ENCODE assay signal across 30 mouse cellular contexts in genomic region chr5:121122036-121122435, GRCm38 (mm10).
A peak's percentile ranks its signal among the peaks of the same experiment; 100 is the strongest.
DNase-seq lines count a peak whose midpoint lies in the region; ATAC-seq and TF ChIP-seq lines count a peak whose summit lies in the region.
"Had no signal": no experiment of that assay in that cellular context is flagged by ENCODE, and none has a peak within 500 bp of the region (broad histone marks: within the 10 kb centered on the region; RNA-seq: fewer than 3 reads in every experiment).

No protein-coding gene starts in this region.

- H3K4me3 ChIP-seq in hindbrain, postnatal 0 days (ENCODE audit: low read length) = no peak overlapping the region
- no peak overlapping the region for H3K4me3 ChIP-seq in hindbrain, embryonic 10.5 days
- no peak overlapping the region for H3K4me3 ChIP-seq in midbrain, postnatal 0 days (ENCODE audit: low read depth, low read length)
- no peak overlapping the region for H3K4me3 ChIP-seq in midbrain, embryonic 15.5 days
- H3K4me3 ChIP-seq in macrophage (ENCODE audit: inconsistent target) = no peak overlapping the region
- no peak overlapping the region for H3K4me3 ChIP-seq in heart, embryonic 12.5 days
- H3K4me3 ChIP-seq: gastrocnemius, adult 2 months; heart, embryonic 10.5 days; hindbrain, embryonic 13.5 days; left cerebral cortex, adult 2 months; limb, embryonic 12.5 days; liver, embryonic 13.5 days; midbrain, embryonic 12.5 days; neural tube, embryonic 15.5 days had no signal

- H3K4me1 ChIP-seq in hindbrain, postnatal 0 days (ENCODE audit: insufficient read depth, low read length) = no peaks in the 10 kb centered on the region; the same call in 1 of the 2 replicates
- peaks cover 4% of the 10 kb centered on the region; the same call in 1 of the 2 replicates for H3K4me1 ChIP-seq in hindbrain, embryonic 10.5 days (replicated peaks)
- peaks cover 2% of the 10 kb centered on the region; the same call in 1 of the 2 replicates for H3K4me1 ChIP-seq in midbrain, postnatal 0 days (ENCODE audit: insufficient read depth, low read length)
- H3K4me1 ChIP-seq in midbrain, embryonic 15.5 days = peaks cover 19% of the 10 kb centered on the region
- 0 out of 2 replicates have a peak, but pooled peaks cover 3% of the 10 kb centered on the region for H3K4me1 ChIP-seq in heart, embryonic 12.5 days (replicated peaks)
- H3K4me1 ChIP-seq: liver, embryonic 13.5 days had no signal

- H3K27me3 ChIP-seq in hindbrain, postnatal 0 days (ENCODE audit: insufficient read depth, low read length) = no peaks in the 10 kb centered on the region
- no peaks in the 10 kb centered on the region for H3K27me3 ChIP-seq in hindbrain, embryonic 10.5 days (ENCODE audit: insufficient read depth, poor library complexity, severe bottlenecking)
- H3K27me3 ChIP-seq in midbrain, postnatal 0 days (ENCODE audit: insufficient read depth, low read length) = no peaks in the 10 kb centered on the region
- H3K27me3 ChIP-seq in midbrain, embryonic 15.5 days (replicated peaks) = no peaks in the 10 kb centered on the region
- H3K27me3 ChIP-seq in heart, embryonic 12.5 days (replicated peaks) = no peaks in the 10 kb centered on the region
- H3K27me3 ChIP-seq: hindbrain, embryonic 13.5 days; limb, embryonic 12.5 days; liver, embryonic 13.5 days; midbrain, embryonic 12.5 days; neural tube, embryonic 15.5 days; Patski had no signal

- H3K79me2 ChIP-seq in macrophage (ENCODE audit: inconsistent target) = no peaks in the 10 kb centered on the region

- 95% methylated on average over 3 of the region's 3 CpGs for WGBS in hindbrain, postnatal 0 days
- 91% methylated on average over 3 of the region's 3 CpGs for WGBS in hindbrain, embryonic 10.5 days
- 93% methylated on average over 3 of the region's 3 CpGs for WGBS in midbrain, postnatal 0 days
- WGBS in midbrain, embryonic 15.5 days = 94% methylated on average over 3 of the region's 3 CpGs
- 21% methylated on average over 3 of the region's 3 CpGs for WGBS in macrophage (ENCODE audit: missing documents)
- 90% methylated on average over 3 of the region's 3 CpGs for WGBS in heart, embryonic 12.5 days

- no peak overlapping the region for H3K27ac ChIP-seq in hindbrain, postnatal 0 days
- H3K27ac ChIP-seq in hindbrain, embryonic 10.5 days = no peak overlapping the region
- no peak overlapping the region for H3K27ac ChIP-seq in midbrain, postnatal 0 days (ENCODE audit: low read depth, low read length)
- H3K27ac ChIP-seq in midbrain, embryonic 15.5 days = no peak overlapping the region
- H3K27ac ChIP-seq in macrophage = peak overlapping the region; percentile 54
- H3K27ac ChIP-seq in heart, embryonic 12.5 days (ENCODE audit: poor library complexity, severe bottlenecking) = no peak overlapping the region
- H3K27ac ChIP-seq: gastrocnemius, adult 2 months; heart, embryonic 10.5 days; hindbrain, embryonic 13.5 days; left cerebral cortex, adult 2 months; limb, embryonic 12.5 days; liver, embryonic 13.5 days; midbrain, embryonic 12.5 days; neural tube, embryonic 15.5 days had no signal

- no peak overlapping the region for H3K4me2 ChIP-seq in hindbrain, postnatal 0 days (ENCODE audit: low read depth, low read length)
- H3K4me2 ChIP-seq in midbrain, postnatal 0 days (ENCODE audit: low read depth, low read length, poor library complexity, severe bottlenecking) = no peak overlapping the region
- no peak overlapping the region for H3K4me2 ChIP-seq in midbrain, embryonic 15.5 days
- no peak overlapping the region for H3K4me2 ChIP-seq in heart, embryonic 12.5 days
- H3K4me2 ChIP-seq: hindbrain, embryonic 13.5 days; limb, embryonic 12.5 days; liver, embryonic 13.5 days; midbrain, embryonic 12.5 days; neural tube, embryonic 15.5 days had no signal

- no peaks in the 10 kb centered on the region for H3K9me3 ChIP-seq in hindbrain, postnatal 0 days (ENCODE audit: low read length)
- H3K9me3 ChIP-seq in hindbrain, embryonic 10.5 days = no peaks in the 10 kb centered on the region
- H3K9me3 ChIP-seq in midbrain, postnatal 0 days (ENCODE audit: low read length) = no peaks in the 10 kb centered on the region
- no peaks in the 10 kb centered on the region for H3K9me3 ChIP-seq in midbrain, embryonic 15.5 days
- 0 out of 2 replicates have a peak, but pooled peaks cover 4% of the 10 kb centered on the region for H3K9me3 ChIP-seq in heart, embryonic 12.5 days (replicated peaks)
- H3K9me3 ChIP-seq: heart, embryonic 10.5 days; hindbrain, embryonic 13.5 days; limb, embryonic 12.5 days; liver, embryonic 13.5 days; midbrain, embryonic 12.5 days; neural tube, embryonic 15.5 days had no signal

- no peak overlapping the region for H3K9ac ChIP-seq in hindbrain, postnatal 0 days (replicated peaks; ENCODE audit: low read length)
- H3K9ac ChIP-seq in midbrain, postnatal 0 days (replicated peaks; ENCODE audit: low read length, poor library complexity, severe bottlenecking) = no peak overlapping the region
- no peak overlapping the region for H3K9ac ChIP-seq in midbrain, embryonic 15.5 days
- H3K9ac ChIP-seq in heart, embryonic 12.5 days = no peak overlapping the region
- H3K9ac ChIP-seq: hindbrain, embryonic 13.5 days; limb, embryonic 12.5 days; liver, embryonic 13.5 days; midbrain, embryonic 12.5 days; neural tube, embryonic 15.5 days had no signal

- TF ChIP-seq CTCF in hindbrain, postnatal 0 days (IDR thresholded peaks at IDR 0.05; ENCODE audit: low read depth) = peak; percentile 10; the same call in 1 of the 2 replicates
- TF ChIP-seq CTCF in midbrain, postnatal 0 days (IDR thresholded peaks at IDR 0.05) = peak; percentile 6; the same call in 1 of the 2 replicates

- DNase-seq in hindbrain, postnatal 0 days (ENCODE audit: low spot score) = no peak
- DNase-seq in hindbrain, embryonic 10.5 days (ENCODE audit: low spot score) = no peak
- no peak for DNase-seq in midbrain, postnatal 0 days (ENCODE audit: low spot score)
- no peak for DNase-seq in gastrocnemius, adult 18-20 months (ENCODE audit: low spot score)
- no peak for DNase-seq in lung, adult 18-20 months
- DNase-seq: adrenal gland, postnatal 10 days; cerebellum, adult 11-12 months; cerebellum, postnatal 25 days; gastrocnemius, adult 2 months; heart, postnatal 36 days; kidney, adult 9 months; kidney, postnatal 10 days; layer of hippocampus, adult 9-11 months; liver, embryonic 13.5 days; lung, postnatal 36 days; retina, postnatal 1 day; right cerebral cortex, postnatal 14 days; thymus, postnatal 4 days had no signal

- H3K36me3 ChIP-seq in hindbrain, postnatal 0 days (ENCODE audit: insufficient read depth, low read length) = no peaks in the 10 kb centered on the region
- peaks cover 3% of the 10 kb centered on the region; the same call in 1 of the 2 replicates for H3K36me3 ChIP-seq in hindbrain, embryonic 10.5 days
- no peaks in the 10 kb centered on the region for H3K36me3 ChIP-seq in midbrain, postnatal 0 days (ENCODE audit: insufficient read depth, low read length)
- H3K36me3 ChIP-seq in midbrain, embryonic 15.5 days (replicated peaks) = no peaks in the 10 kb centered on the region
- H3K36me3 ChIP-seq in macrophage (ENCODE audit: inconsistent target) = no peaks in the 10 kb centered on the region
- peaks cover 7% of the 10 kb centered on the region for H3K36me3 ChIP-seq in heart, embryonic 12.5 days
- H3K36me3 ChIP-seq: hindbrain, embryonic 13.5 days; limb, embryonic 12.5 days; liver, embryonic 13.5 days; neural tube, embryonic 15.5 days had no signal

- no peak for ATAC-seq in hindbrain, postnatal 0 days
- ATAC-seq in midbrain, postnatal 0 days (ENCODE audit: low FRiP score) = no peak
- no peak for ATAC-seq in midbrain, embryonic 15.5 days (replicated peaks)
- ATAC-seq in heart, embryonic 12.5 days (ENCODE audit: insufficient number of reproducible peaks, low FRiP score) = no peak
- ATAC-seq: forebrain, embryonic 14.5 days; intestine, postnatal 0 days; Patski had no signal
